Mouse (Mus musculus) midbrain, embryonic 10.5 days (tissue): ENCODE measurements around the gene Dcpp3. TPM values are rescaled to one million over a fixed set of nuclear protein-coding genes. Genes with fewer than 3 reads are reported as not detected.
"Not testable (repeated sequence)": the region's sequence is repeated elsewhere in the genome, so short reads cannot be mapped to it uniquely, and the experiment has no call there.

Source experiments
- DNase-seq: peaks from one replicate; pipeline ENCODE4 v3.0.0-alpha.2; 2017; ENCODE audit warnings: low spot score
- H3K27ac ChIP-seq: fragments of 300-500 bp; sonication (generic); replicated peaks from 2 replicates; pipeline ENCODE4 v1.5.1; 2016; ENCODE audit warnings: mild to moderate bottlenecking
- H3K27me3 ChIP-seq: fragments of 300-500 bp; sonication (generic); 2 replicates; pipeline ENCODE4 v1.6.1; 2016; ENCODE audit warnings: low read depth, mild to moderate bottlenecking; ENCODE audit not compliant: poor library complexity, severe bottlenecking
- H3K36me3 ChIP-seq: fragments of 300-500 bp; sonication (generic); 2 replicates; pipeline ENCODE4 v1.6.1; 2016; ENCODE audit warnings: mild to moderate bottlenecking, moderate library complexity
- H3K4me1 ChIP-seq: fragments of 300-500 bp; sonication (generic); 2 replicates; pipeline ENCODE4 v1.6.1; 2016
- H3K4me3 ChIP-seq: fragments of 300-500 bp; sonication (generic); 2 replicates; pipeline ENCODE4 v1.5.1; 2016; ENCODE audit warnings: mild to moderate bottlenecking, moderate library complexity
- H3K9me3 ChIP-seq: fragments of 300-500 bp; sonication (generic); replicated peaks from 2 replicates; pipeline ENCODE4 v1.6.1; 2016; ENCODE audit warnings: mild to moderate bottlenecking
- WGBS: fragments of 180-500 bp; shearing (Covaris S2); methylation state at CpG from one replicate; pipeline ENCODE4 v1.1.7; 2016; 5-methylcytosine and 5-hydroxymethylcytosine counted together
- polyA plus RNA-seq: library from polyadenylated mRNA; unstranded; fragments of >200 nt; fragmentation: Nextera tagmentation; extraction: Ambion mirVana; gene quantifications from 2 replicates; pipeline ENCODE4 v1.2.1, GENCODE M21; 2016

The Dcpp3 gene
- polyA plus RNA-seq, 1 experiment from 2014 or later: not detected

DNA sequence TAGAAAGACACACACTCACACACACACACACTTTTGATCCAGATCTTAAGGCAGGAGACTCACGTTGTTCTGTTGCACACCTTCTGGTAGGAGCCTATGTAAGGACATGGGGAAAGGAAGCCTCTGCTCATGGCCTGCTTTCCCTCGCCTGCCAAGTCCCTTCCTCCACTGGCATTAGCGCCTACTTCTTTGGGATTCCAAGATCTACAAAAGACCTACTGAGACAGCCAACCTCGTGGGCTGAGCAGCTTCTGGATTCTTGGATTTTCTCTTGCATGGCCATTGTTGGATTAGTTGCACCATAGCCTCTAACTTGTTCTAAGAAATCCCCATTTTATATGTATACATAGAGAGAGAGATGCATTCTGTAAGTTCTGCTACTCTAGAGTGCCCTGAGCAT is 33.6 kb downstream of the Dcpp3 start:
- not testable (repeated sequence) for H3K4me3 ChIP-seq, H3K9me3 ChIP-seq, H3K27me3 ChIP-seq, H3K4me1 ChIP-seq, H3K36me3 ChIP-seq, H3K27ac ChIP-seq, DNase-seq
- WGBS: 81% methylated on average over 4 of the region's 4 CpGs

DNA sequence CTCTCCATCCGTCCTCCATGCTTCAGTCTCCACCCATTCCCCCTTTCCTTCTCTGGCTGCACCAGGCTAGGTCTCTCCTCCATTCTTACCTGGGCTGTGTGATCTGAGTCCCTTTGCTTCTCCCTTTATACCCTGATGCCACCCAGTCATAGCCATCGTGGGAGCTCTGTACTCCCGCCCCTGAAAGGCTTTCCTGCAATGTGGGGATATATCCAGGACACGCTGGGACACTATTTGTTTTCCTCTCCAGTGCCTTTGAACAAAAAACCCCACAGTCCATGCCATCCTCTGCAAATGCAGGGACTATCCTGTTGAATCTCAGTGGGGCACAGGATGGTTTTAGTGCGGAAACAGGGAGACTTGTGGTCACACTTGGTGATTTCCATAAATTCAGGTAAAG is 37.9 kb downstream of the Dcpp3 start, which contains the start of gene Sbpl:
Sbpl (minus strand) TSS at position 101 of the 400 bp plus-strand sequence.
- 82% methylated on average over 5 of the region's 5 CpGs for WGBS

DNA sequence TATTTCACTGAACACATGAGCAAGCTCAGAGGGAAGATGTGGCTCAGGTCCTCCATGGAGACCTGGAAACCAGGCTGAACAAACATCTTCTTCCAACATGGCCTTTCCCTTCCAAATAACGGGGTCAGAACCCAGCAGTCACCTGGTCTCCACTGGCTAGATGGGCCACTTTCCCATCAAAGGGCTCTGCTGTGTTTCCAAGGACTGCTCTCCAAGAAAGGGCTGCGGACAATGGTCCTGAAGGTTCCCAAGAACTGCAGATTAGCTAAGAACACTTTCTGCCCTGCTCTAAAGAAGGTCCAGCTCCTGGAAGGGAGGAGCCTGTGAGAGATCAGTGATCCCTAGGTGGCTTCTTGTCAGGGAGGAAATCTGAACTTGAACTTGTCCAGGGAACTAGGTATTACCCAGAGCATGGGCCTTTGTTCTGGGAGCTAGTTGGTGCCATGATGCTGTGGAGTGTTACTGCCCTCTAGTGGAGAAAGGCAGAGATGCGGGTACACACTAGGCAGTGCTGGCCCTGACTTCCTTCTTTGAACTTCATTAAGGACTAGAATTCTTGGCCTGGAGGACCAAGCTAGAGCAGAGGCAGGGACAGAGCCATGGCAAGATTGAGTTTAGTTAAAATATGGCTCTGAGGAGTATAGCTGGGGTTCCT is 43.0 kb downstream of the Dcpp3 start:
- H3K27ac ChIP-seq: peak overlapping the region; percentile 72
- no peaks in the 10 kb centered on the region for H3K36me3 ChIP-seq
- H3K4me1 ChIP-seq: peaks cover 5% of the 10 kb centered on the region; the same call in 1 of the 2 replicates
- H3K4me3 ChIP-seq: no peak overlapping the region
- no peaks in the 10 kb centered on the region for H3K9me3 ChIP-seq
- DNase-seq: peak; percentile 86
- 41% methylated on average over 3 of the region's 3 CpGs for WGBS
- H3K27me3 ChIP-seq: peaks cover 3% of the 10 kb centered on the region; the same call in 1 of the 2 replicates

More for the DNA sequence above, 37.9 kb downstream of the Dcpp3 start, which contains the start of gene Sbpl:
- Histone ChIP-seq H3K27me3 (peaks cover 3% of the 10 kb centered on the region; the same call in 1 of the 2 replicates), H3K4me3 (no peak within 1 kb of the TSS), H3K27ac (no peak within 1 kb of the TSS), H3K4me1 (peaks cover 5% of the 10 kb centered on the region; the same call in 1 of the 2 replicates), H3K9me3 (no peaks in the 10 kb centered on the region), H3K36me3 (no peaks in the 10 kb centered on the region)
- DNase-seq: no peak

DNA sequence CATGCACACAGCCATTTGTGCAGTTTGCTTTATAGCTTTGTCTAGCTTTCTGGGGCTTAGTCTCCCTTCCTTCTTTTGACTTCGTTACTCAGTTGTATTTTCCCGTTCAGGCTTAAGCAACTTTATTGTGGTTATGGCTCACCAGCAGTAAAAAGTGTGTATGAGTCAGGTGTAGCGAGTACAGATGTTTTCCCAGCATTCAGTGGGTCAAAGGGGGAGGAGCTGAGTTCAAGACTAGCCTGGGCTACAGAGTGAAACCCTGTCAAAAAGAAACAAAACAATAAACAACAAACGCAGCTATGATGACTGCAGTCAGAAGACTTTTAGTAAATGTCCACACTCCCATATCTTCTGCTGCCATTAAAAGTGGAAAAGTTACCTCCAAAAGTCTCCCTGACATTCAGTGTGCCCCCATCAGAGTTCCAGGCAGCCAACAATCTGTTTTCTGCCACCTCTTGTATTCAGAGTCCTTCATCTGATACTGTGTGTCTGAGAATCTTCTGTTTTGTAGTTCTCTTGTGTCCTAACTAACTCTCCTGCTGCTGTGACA is 44.4 kb downstream of the Dcpp3 start:
- Histone ChIP-seq H3K27ac (no peak overlapping the region), H3K9me3 (no peaks in the 10 kb centered on the region), H3K27me3 (peaks cover 3% of the 10 kb centered on the region; the same call in 1 of the 2 replicates), H3K4me3 (no peak overlapping the region), H3K36me3 (no peaks in the 10 kb centered on the region), H3K4me1 (peaks cover 13% of the 10 kb centered on the region)
- DNase-seq: no peak
- whole genome bisulfite sequencing: 60% methylated on average over 4 of the region's 4 CpGs

DNA sequence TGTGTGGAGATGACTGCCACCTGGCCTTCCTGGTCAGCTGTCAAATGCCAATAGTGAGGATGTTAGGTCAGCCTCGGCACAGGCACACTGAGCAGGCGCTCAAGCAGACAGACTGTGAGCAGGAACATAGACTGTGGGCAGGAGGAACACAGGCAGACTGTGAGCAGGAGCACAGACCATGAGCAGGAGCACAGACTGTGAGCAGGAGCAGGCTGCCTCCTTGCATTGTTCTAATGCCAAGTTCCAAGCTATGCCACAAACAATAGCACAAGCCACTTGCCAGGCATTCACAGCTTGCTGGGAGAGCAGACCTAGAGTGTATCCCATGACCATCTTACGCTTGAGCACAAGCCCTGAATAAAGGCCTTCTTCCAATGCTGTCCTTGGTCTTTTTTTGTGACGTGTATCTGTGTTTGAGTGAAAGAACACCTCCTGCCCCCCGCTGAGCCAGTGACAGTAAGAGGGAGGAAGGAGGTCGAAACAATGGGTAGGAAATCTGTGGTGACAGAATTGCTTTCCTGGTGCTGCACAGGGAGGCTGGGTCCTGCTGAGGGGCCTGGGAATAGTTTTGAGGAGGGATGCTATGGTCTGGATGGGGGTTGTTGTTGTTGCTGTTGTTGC is 48.7 kb downstream of the Dcpp3 start:
- H3K36me3 ChIP-seq: no peaks in the 10 kb centered on the region
- H3K9me3 ChIP-seq: no peaks in the 10 kb centered on the region
- 45% methylated on average over 6 of the region's 6 CpGs for WGBS
- no peak overlapping the region for H3K4me3 ChIP-seq
- H3K27me3 ChIP-seq: no peaks in the 10 kb centered on the region
- no peak overlapping the region for H3K27ac ChIP-seq
- no peak for DNase-seq
- H3K4me1 ChIP-seq: peaks cover 8% of the 10 kb centered on the region

DNA sequence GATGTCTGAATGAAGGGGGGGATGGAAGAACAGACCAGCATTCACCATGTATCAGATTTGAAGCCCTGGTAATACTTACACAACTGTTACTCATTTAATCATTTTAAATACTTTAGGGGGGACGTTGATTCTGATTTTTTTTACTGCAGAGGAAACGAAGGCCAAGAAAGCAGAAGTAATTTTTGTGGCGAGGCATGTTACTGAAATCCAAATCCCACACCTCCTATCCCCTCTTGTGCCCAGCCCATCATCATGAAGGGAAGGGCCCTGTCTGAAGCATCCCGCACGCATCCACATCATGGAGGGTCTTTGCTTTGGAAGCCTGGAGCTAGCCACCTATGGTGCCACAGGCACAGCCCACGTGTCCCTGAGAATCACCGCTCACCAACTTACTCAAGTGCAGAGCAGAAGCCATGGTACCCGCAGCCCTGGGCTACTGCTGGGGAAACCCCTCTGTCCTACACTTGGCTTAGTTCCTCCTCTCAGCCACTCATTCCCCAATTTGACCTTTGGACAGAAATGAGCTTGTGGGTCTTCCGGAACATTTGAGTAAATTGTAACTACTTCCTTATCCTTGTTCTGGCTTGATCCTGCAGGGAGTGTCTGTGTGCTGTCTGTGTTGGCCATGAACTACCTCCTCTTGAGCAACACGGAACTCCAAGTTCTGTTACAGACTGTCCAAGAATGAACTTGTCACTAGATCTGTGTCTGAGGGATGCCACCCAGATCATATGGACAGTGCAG is 49.6 kb downstream of the Dcpp3 start:
- H3K4me3 ChIP-seq: no peak overlapping the region
- DNase-seq: no peak
- H3K27ac ChIP-seq: no peak overlapping the region
- 88% methylated on average over 10 of the region's 10 CpGs for WGBS
- no peaks in the 10 kb centered on the region for H3K36me3 ChIP-seq
- no peaks in the 10 kb centered on the region for H3K27me3 ChIP-seq
- no peaks in the 10 kb centered on the region for H3K9me3 ChIP-seq
- peaks cover 8% of the 10 kb centered on the region for H3K4me1 ChIP-seq

DNA sequence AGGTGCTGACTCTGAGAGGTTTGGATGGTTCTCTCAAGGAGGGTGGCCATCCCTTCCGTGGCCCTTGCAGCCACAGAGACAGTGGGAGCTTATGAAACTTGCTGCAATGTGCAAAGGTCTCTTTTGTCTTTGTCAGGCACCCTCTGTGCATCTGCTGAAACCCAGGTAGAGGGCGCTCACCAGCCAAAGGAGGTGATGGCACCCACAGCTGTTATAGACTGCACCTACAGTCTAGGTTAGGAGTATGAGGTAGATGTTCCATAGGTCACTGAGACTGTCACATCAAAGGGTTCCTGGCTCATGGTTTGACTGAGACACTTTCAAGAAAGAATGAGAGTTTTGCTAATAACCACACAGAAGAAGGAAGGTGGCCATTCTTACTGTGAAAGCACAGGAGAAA is 51.5 kb downstream of the Dcpp3 start:
- Histone ChIP-seq H3K4me1 (peaks cover 8% of the 10 kb centered on the region), H3K4me3 (no peak overlapping the region), H3K27me3 (no peaks in the 10 kb centered on the region), H3K36me3 (no peaks in the 10 kb centered on the region), H3K27ac (no peak overlapping the region), H3K9me3 (no peaks in the 10 kb centered on the region)
- WGBS: 50% methylated on average over 2 of the region's 2 CpGs
- DNase-seq: no peak

Other genes starting within 250 kb of the Dcpp3 start
- gene Hcfc1r1, start 243.9 kb upstream of the Dcpp3 start, polyA plus RNA-seq: 29.5 and 36.4 TPM in 2 replicates
- gene Thoc6, start 243.6 kb upstream of the Dcpp3 start, polyA plus RNA-seq: 74.2 and 77.3 TPM in 2 replicates
- 3.2 and 3.8 TPM in 2 replicates for gene Tnfrsf12a, start 240.0 kb upstream of the Dcpp3 start, polyA plus RNA-seq
- gene Cldn6, start 238.2 kb upstream of the Dcpp3 start, polyA plus RNA-seq: 3.5 and 10.1 TPM in 2 replicates
- gene Cldn9, start 233.4 kb upstream of the Dcpp3 start, polyA plus RNA-seq: 1.5 and 3.1 TPM in 2 replicates
- gene 1520401A03Rik, start 194.7 kb upstream of the Dcpp3 start, polyA plus RNA-seq: not detected in 2 replicates
- gene Pkmyt1, start 191.1 kb upstream of the Dcpp3 start, polyA plus RNA-seq: 58.5 and 59.7 TPM in 2 replicates
- 27.6 and 36.2 TPM in 2 replicates for gene Paqr4, start 176.6 kb upstream of the Dcpp3 start, polyA plus RNA-seq
- gene Kremen2, start 171.6 kb upstream of the Dcpp3 start, polyA plus RNA-seq: 1.7 and 2.3 TPM in 2 replicates
- gene Flywch1, start 145.9 kb upstream of the Dcpp3 start, polyA plus RNA-seq: 187 and 202 TPM in 2 replicates
- 19.5 and 23.4 TPM in 2 replicates for gene Flywch2, start 131.4 kb upstream of the Dcpp3 start, polyA plus RNA-seq
- gene Srrm2, start 126.9 kb upstream of the Dcpp3 start, polyA plus RNA-seq: 509 and 515 TPM in 2 replicates
- 1,078 TPM in 2 replicates for gene Elob, start 88.3 kb upstream of the Dcpp3 start, polyA plus RNA-seq
- 0.28 and 0.52 TPM in 2 replicates for gene Prss33, start 81.4 kb upstream of the Dcpp3 start, polyA plus RNA-seq
- gene Prss32, start 73.6 kb upstream of the Dcpp3 start, polyA plus RNA-seq: not detected in 2 replicates
- 1.7 and 2.3 TPM in 2 replicates for gene Prss41, start 73.3 kb upstream of the Dcpp3 start, polyA plus RNA-seq
- not detected in 2 replicates for gene Prss21, start 49.4 kb upstream of the Dcpp3 start, polyA plus RNA-seq
- gene Dcpp1, start 36.6 kb upstream of the Dcpp3 start, polyA plus RNA-seq: not detected in 2 replicates
- not detected in 2 replicates for gene Dcpp2, start 36.6 kb upstream of the Dcpp3 start, polyA plus RNA-seq
- gene Sbp, start 24.2 kb downstream of the Dcpp3 start, polyA plus RNA-seq: not detected in 2 replicates
- not detected in 2 replicates for gene Sbpl, start 37.8 kb downstream of the Dcpp3 start, polyA plus RNA-seq
- not detected in 2 replicates for gene Prss30, start 63.1 kb downstream of the Dcpp3 start, polyA plus RNA-seq
- 0.26 TPM in 2 replicates for gene Prss22, start 80.6 kb downstream of the Dcpp3 start, polyA plus RNA-seq
- gene Prss27, start 120.7 kb downstream of the Dcpp3 start, polyA plus RNA-seq: 0.10 TPM in 1 of 2 replicates, not detected in the other
- 91.1 and 91.5 TPM in 2 replicates for gene Kctd5, start 156.0 kb downstream of the Dcpp3 start, polyA plus RNA-seq
- 31.5 and 37.9 TPM in 2 replicates for gene Pdpk1, start 233.5 kb downstream of the Dcpp3 start, polyA plus RNA-seq
- 42.4 and 44.8 TPM in 2 replicates for gene Amdhd2, start 246.3 kb downstream of the Dcpp3 start, polyA plus RNA-seq